ENCODE assay signal across 1 mouse cellular context in the genomic region with DNA sequence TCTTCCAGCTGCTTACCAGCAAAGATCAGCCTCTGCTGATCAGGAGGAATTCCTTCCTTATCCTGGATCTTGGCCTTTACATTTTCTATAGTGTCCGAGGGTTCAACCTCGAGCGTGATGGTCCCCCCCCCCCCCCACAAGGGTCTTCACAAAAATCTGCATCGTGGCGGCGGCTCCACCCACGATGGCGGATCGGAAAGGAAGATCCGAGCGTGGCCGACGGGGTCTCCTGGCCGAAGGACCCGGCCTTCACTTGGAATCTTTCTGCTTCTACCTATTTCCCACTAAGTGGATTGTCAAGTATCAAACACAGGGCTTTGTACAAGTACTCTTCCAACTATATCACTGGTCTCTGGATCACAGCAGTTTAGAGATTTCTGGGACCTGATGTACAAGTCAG. TPM values are rescaled to one million over a fixed set of nuclear protein-coding genes. Genes with fewer than 3 reads are reported as not detected.
"Had no signal": no experiment of that assay in that cellular context is flagged by ENCODE, and none has a peak within 500 bp of the region (broad histone marks: within the 10 kb centered on the region; RNA-seq: fewer than 3 reads in every experiment).

No protein-coding gene starts in this region.

RNA-seq across cellular contexts. Expression of a gene that starts 28.0 kb away (rescaled TPM):
- total RNA-seq: midbrain, postnatal 0 days had no signal
